Mouse (Mus musculus) inflammation-experienced regulatory T-cells, adult 16 weeks (primary cell): Measurements from ENCODE around the gene Nudt9. TPM values are rescaled to one million over a fixed set of nuclear protein-coding genes. Genes with fewer than 3 reads are reported as not detected.

Source experiments
- polyA plus RNA-seq: library from polyadenylated mRNA; unstranded; fragments of 100-300 nt; shearing (Covaris generic); gene quantifications from one replicate; pipeline ENCODE4 v1.2.1, GENCODE M21; 2017

Nudt9 gene
- 23.9 TPM for polyA plus RNA-seq

DNA sequence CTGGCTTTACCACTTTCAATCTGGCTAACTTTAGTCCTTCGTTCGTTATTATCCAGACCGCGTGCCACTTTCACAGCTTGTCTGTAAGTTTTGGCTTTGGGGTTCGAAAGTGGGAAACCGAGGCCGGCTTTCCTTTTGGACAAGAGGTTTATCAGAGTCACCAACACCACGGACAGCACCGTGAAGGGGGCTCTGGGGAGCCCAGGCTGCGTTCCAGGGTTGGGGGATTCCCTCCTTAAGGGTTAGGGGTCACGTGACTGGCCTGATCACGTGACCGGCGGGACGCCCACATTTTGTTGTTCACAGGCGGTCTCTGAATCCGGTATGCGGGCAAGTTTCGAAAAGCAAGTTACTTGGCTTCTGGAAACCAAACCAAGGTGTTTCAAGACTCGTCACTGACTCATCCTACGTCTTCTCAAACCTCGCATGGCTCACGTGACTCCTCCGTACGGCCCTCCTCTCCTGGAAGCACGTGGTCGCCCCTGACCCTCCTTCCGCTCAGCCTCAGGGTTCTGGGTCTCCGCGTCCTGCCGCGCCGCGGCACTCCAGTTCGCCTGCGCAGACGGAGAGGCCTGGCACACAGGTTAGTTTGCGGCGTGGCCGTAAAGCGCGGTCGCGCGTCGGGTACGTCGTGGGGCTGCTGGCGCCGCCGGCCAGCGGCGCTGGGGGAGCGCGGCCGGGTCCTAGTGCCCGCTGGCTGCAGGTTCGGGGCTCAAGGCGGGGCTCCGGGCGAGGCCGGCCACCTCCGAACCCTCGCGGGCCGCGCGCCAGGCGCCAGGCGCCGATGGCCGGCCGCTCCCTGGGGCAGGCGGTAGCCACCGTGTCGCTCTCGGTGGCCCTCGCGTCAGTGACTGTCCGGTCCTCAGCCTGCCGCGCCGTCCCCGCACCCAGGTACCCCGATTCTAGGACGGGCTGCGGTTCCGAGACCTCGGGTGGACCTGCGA is at the start of gene Nudt9:
TSS of gene Nudt9 (plus strand) at position 51 of the 944 bp plus-strand sequence.

GRCm38 (mm10) chr5:104021597-104022378 is 24.3 kb upstream of the Nudt9 start, which contains the start of gene Hsd17b11:
TSS of gene Hsd17b11 (minus strand) at chr5:104021919.

GRCm38 (mm10) chr5:104077508-104077907 is 31.4 kb downstream of the Nudt9 start, which contains the start of gene Gm17660:
TSS of gene Gm17660 (minus strand) at chr5:104077608.

GRCm38 (mm10) chr5:104113491-104114172 is 67.5 kb downstream of the Nudt9 start, which contains the start of gene Sparcl1:
TSS of gene Sparcl1 (minus strand) at chr5:104113733.

Other genes starting within 250 kb of the Nudt9 start
- gene Klhl8, start 135.0 kb upstream of the Nudt9 start, polyA plus RNA-seq = 2.2 TPM
- not detected for gene Hsd17b13, start 68.9 kb upstream of the Nudt9 start, polyA plus RNA-seq
- gene Hsd17b11, start 24.4 kb upstream of the Nudt9 start, polyA plus RNA-seq = 5.5 TPM
- not detected for gene Gm17660, start 31.3 kb downstream of the Nudt9 start, polyA plus RNA-seq
- gene Sparcl1, start 67.4 kb downstream of the Nudt9 start, polyA plus RNA-seq = not detected
- not detected for gene Dspp, start 124.4 kb downstream of the Nudt9 start, polyA plus RNA-seq
- not detected for gene Dmp1, start 156.3 kb downstream of the Nudt9 start, polyA plus RNA-seq